Mouse (Mus musculus) ovary, adult 2 months (tissue): Measurements from ENCODE around the gene Gm28308. TPM values are rescaled to one million over a fixed set of nuclear protein-coding genes. Genes with fewer than 3 reads are reported as not detected.

ENCODE experiments used
- polyA plus RNA-seq: library from polyadenylated mRNA; depleted of rRNA; stranded (reverse); fragments of >200 nt; gene quantifications from 2 replicates; pipeline ENCODE4 v1.2.3, GENCODE M21; 2012; rRNA removed

Gm28308 gene
- polyA plus RNA-seq, 1 experiment: 7.2 TPM

Other genes with a start within 250 kb of the Gm28308 start
- gene Skap2, start 200.8 kb downstream of the Gm28308 start, polyA plus RNA-seq: 2.7 and 4.4 TPM in 2 replicates
- gene Hoxa1, start 55.0 kb downstream of the Gm28308 start, polyA plus RNA-seq: 0.35 and 0.45 TPM in 2 replicates
- gene Hoxa2, start 48.5 kb downstream of the Gm28308 start, polyA plus RNA-seq: 1.7 and 1.8 TPM in 2 replicates
- gene 5730596B20Rik, start 35.8 kb downstream of the Gm28308 start, polyA plus RNA-seq: 0.05 TPM in 1 of 2 replicates, not detected in the other
- 1.6 and 2.2 TPM in 2 replicates for gene Hoxa4, start 21.6 kb downstream of the Gm28308 start, polyA plus RNA-seq
- gene Hoxa5, start 8.8 kb downstream of the Gm28308 start, polyA plus RNA-seq: 17.8 and 22.4 TPM in 2 replicates
- gene Hoxa6, start 4.6 kb downstream of the Gm28308 start, polyA plus RNA-seq: 7.2 and 7.6 TPM in 2 replicates
- 9.8 and 12.6 TPM in 2 replicates for gene Hoxa3, start within 50 bp of the Gm28308 start, polyA plus RNA-seq
- gene Hoxa7, start 8.5 kb upstream of the Gm28308 start, polyA plus RNA-seq: 8.0 and 10.8 TPM in 2 replicates
- gene Hoxa9, start 17.8 kb upstream of the Gm28308 start, polyA plus RNA-seq: 43.7 and 45.9 TPM in 2 replicates
- gene Hoxa10, start 27.5 kb upstream of the Gm28308 start, polyA plus RNA-seq: 14.6 and 23.1 TPM in 2 replicates
- 5.8 and 5.9 TPM in 2 replicates for gene Hoxa11, start 32.5 kb upstream of the Gm28308 start, polyA plus RNA-seq
- gene Hoxa13, start 47.5 kb upstream of the Gm28308 start, polyA plus RNA-seq: not detected in 2 replicates
- 2.6 and 3.1 TPM in 2 replicates for gene Evx1, start 100.2 kb upstream of the Gm28308 start, polyA plus RNA-seq